Mouse (Mus musculus) forebrain, embryonic 12.5 days (tissue): ENCODE data around the gene Cyp2b23. TPM values are rescaled to one million over a fixed set of nuclear protein-coding genes. Genes with fewer than 3 reads are reported as not detected.
"Not testable (repeated sequence)": the region's sequence is repeated elsewhere in the genome, so short reads cannot be mapped to it uniquely, and the experiment has no call there.

ENCODE experiments used
- ATAC-seq: fragments of 200-750 bp; cut with Nextera tagmentation; 2 replicates; pipeline ENCODE4 v1.8.0; 2017; ENCODE audit warnings: moderate TSS enrichment; ENCODE audit not compliant: low FRiP score
- H3K27ac ChIP-seq: fragments of 300-500 bp; sonication (generic); 2 replicates; pipeline ENCODE4 v1.5.1; 2016; ENCODE audit warnings: mild to moderate bottlenecking
- H3K27me3 ChIP-seq: fragments of 300-500 bp; sonication (generic); 2 replicates; pipeline ENCODE4 v1.6.1; 2016; ENCODE audit warnings: mild to moderate bottlenecking
- H3K36me3 ChIP-seq: fragments of 300-500 bp; sonication (generic); replicated peaks from 2 replicates; pipeline ENCODE4 v1.6.1; 2016; ENCODE audit warnings: mild to moderate bottlenecking
- H3K4me1 ChIP-seq: fragments of 300-500 bp; sonication (generic); 2 replicates; pipeline ENCODE4 v1.6.1; 2016
- H3K4me2 ChIP-seq: fragments of 300-500 bp; sonication (generic); 2 replicates; pipeline ENCODE4 v1.6.1; 2016; ENCODE audit warnings: mild to moderate bottlenecking, moderate library complexity
- H3K4me3 ChIP-seq: fragments of 300-500 bp; sonication (generic); replicated peaks from 2 replicates; pipeline ENCODE4 v1.5.1; 2016; ENCODE audit warnings: mild to moderate bottlenecking
- H3K9ac ChIP-seq: fragments of 300-500 bp; sonication (generic); 2 replicates; pipeline ENCODE4 v1.6.1; 2016; ENCODE audit warnings: mild to moderate bottlenecking
- H3K9me3 ChIP-seq: fragments of 300-500 bp; sonication (generic); 2 replicates; pipeline ENCODE4 v1.6.1; 2016
- WGBS: fragments of 180-500 bp; shearing (Covaris S2); methylation state at CpG from one replicate; pipeline ENCODE4 v1.1.7; 2016; 5-methylcytosine and 5-hydroxymethylcytosine counted together
- polyA plus RNA-seq: library from polyadenylated mRNA; unstranded; fragments of >200 nt; fragmentation: Nextera tagmentation; extraction: Ambion mirVana; gene quantifications from 2 replicates; pipeline ENCODE4 v1.2.1, GENCODE M21; 2016

Gene Cyp2b23
- polyA plus RNA-seq: not detected in 2 replicates

GRCm38 (mm10) chr7:26686337-26686736 is at the start of gene Cyp2b23:
TSS of gene Cyp2b23 (minus strand) at chr7:26686437.
- H3K27ac ChIP-seq: no peak within 1 kb of the TSS
- H3K9ac ChIP-seq: no peak within 1 kb of the TSS
- peaks cover 3% of the 10 kb centered on the region; the same call in 1 of the 2 replicates for H3K9me3 ChIP-seq
- no peak within 1 kb of the TSS for H3K4me3 ChIP-seq
- H3K36me3 ChIP-seq: no peaks in the 10 kb centered on the region
- no peak for ATAC-seq
- WGBS: 76% methylated on average over 4 of the region's 4 CpGs
- H3K4me2 ChIP-seq: no peak within 1 kb of the TSS
- no peaks in the 10 kb centered on the region for H3K4me1 ChIP-seq
- H3K27me3 ChIP-seq: no peaks in the 10 kb centered on the region

GRCm38 (mm10) chr7:26711061-26711460 is 24.8 kb upstream of the Cyp2b23 start:
- Histone ChIP-seq H3K36me3 (no peaks in the 10 kb centered on the region), H3K4me2 (no peak overlapping the region), H3K9ac (no peak overlapping the region), H3K27ac (no peak overlapping the region), H3K27me3 (no peaks in the 10 kb centered on the region), H3K4me3 (no peak overlapping the region), H3K9me3 (0 out of 2 replicates have a peak, but pooled peaks cover 5% of the 10 kb centered on the region), H3K4me1 (no peaks in the 10 kb centered on the region)
- ATAC-seq: no peak
- WGBS: 91% methylated on average over 11 of the region's 11 CpGs

GRCm38 (mm10) chr7:26707061-26707460 is 20.8 kb upstream of the Cyp2b23 start:
- Histone ChIP-seq H3K27me3 (no peaks in the 10 kb centered on the region), H3K9ac (no peak overlapping the region), H3K4me2 (no peak overlapping the region), H3K27ac (no peak overlapping the region), H3K4me3 (no peak overlapping the region), H3K36me3 (no peaks in the 10 kb centered on the region), H3K4me1 (no peaks in the 10 kb centered on the region), H3K9me3 (no peaks in the 10 kb centered on the region)
- 44% methylated on average over 11 of the region's 11 CpGs for WGBS
- ATAC-seq: no peak

GRCm38 (mm10) chr7:26706191-26706590 is 20.0 kb upstream of the Cyp2b23 start:
- WGBS: 34% methylated on average over 6 of the region's 6 CpGs
- not testable (repeated sequence) for H3K4me1 ChIP-seq, H3K9ac ChIP-seq, H3K36me3 ChIP-seq, H3K27ac ChIP-seq, H3K9me3 ChIP-seq, H3K4me2 ChIP-seq, H3K27me3 ChIP-seq, ATAC-seq, H3K4me3 ChIP-seq

- H3K36me3 ChIP-seq: no peaks in the 10 kb centered on the region
- no peak overlapping the region for H3K4me3 ChIP-seq
- H3K27me3 ChIP-seq: no peaks in the 10 kb centered on the region
- H3K4me1 ChIP-seq: no peaks in the 10 kb centered on the region
- no peaks in the 10 kb centered on the region for H3K9me3 ChIP-seq
- no peak overlapping the region for H3K27ac ChIP-seq
- WGBS: 73% methylated on average over 4 of the region's 4 CpGs
- ATAC-seq: no peak
- no peak overlapping the region for H3K9ac ChIP-seq
- H3K4me2 ChIP-seq: no peak overlapping the region
Observed at GRCm38 (mm10) chr7:26700151-26700550, 13.9 kb upstream of the Cyp2b23 start.

- ATAC-seq: no peak
- H3K4me1 ChIP-seq: no peaks in the 10 kb centered on the region
- 81% methylated on average over 2 of the region's 2 CpGs for WGBS
- no peak overlapping the region for H3K27ac ChIP-seq
- no peak overlapping the region for H3K4me3 ChIP-seq
- H3K9me3 ChIP-seq: peaks cover 3% of the 10 kb centered on the region; the same call in 1 of the 2 replicates
- no peak overlapping the region for H3K4me2 ChIP-seq
- H3K9ac ChIP-seq: no peak overlapping the region
- H3K36me3 ChIP-seq: no peaks in the 10 kb centered on the region
- no peaks in the 10 kb centered on the region for H3K27me3 ChIP-seq
Observed at GRCm38 (mm10) chr7:26685713-26686112, 524 bp downstream of the Cyp2b23 start.

- ATAC-seq: not testable (repeated sequence)
Observed at GRCm38 (mm10) chr7:26667466-26667865, 18.8 kb downstream of the Cyp2b23 start.

GRCm38 (mm10) chr7:26666011-26666410 is 20.2 kb downstream of the Cyp2b23 start:
- Histone ChIP-seq H3K4me1 (no peaks in the 10 kb centered on the region), H3K4me3 (no peak overlapping the region), H3K9me3 (0 out of 2 replicates have a peak, but pooled peaks cover 5% of the 10 kb centered on the region), H3K27me3 (no peaks in the 10 kb centered on the region), H3K4me2 (no peak overlapping the region), H3K9ac (no peak overlapping the region), H3K36me3 (no peaks in the 10 kb centered on the region), H3K27ac (no peak overlapping the region)
- no peak for ATAC-seq
- WGBS: 87% methylated on average over 5 of the region's 5 CpGs

More at GRCm38 (mm10) chr7:26667466-26667865, 18.8 kb downstream of the Cyp2b23 start:
- H3K27ac ChIP-seq, H3K4me3 ChIP-seq, H3K27me3 ChIP-seq, H3K36me3 ChIP-seq, H3K9ac ChIP-seq, H3K4me2 ChIP-seq, H3K4me1 ChIP-seq, H3K9me3 ChIP-seq: not testable (repeated sequence)
- 31% methylated on average over 2 of the region's 2 CpGs for WGBS

GRCm38 (mm10) chr7:26618364-26618763 is 67.9 kb downstream of the Cyp2b23 start, which contains the start of gene Vmn1r185:
TSS of gene Vmn1r185 (minus strand) at chr7:26618464.
- not testable (repeated sequence) for ATAC-seq, H3K4me2 ChIP-seq
- WGBS: 92% methylated on average over 1 of the region's 1 CpGs

More at GRCm38 (mm10) chr7:26618364-26618763, 67.9 kb downstream of the Cyp2b23 start, which contains the start of gene Vmn1r185:
- H3K4me1 ChIP-seq, H3K36me3 ChIP-seq, H3K9me3 ChIP-seq, H3K4me3 ChIP-seq, H3K27ac ChIP-seq, H3K27me3 ChIP-seq, H3K9ac ChIP-seq: not testable (repeated sequence)

Other genes starting within 250 kb of the Cyp2b23 start
- not detected in 2 replicates for gene Nlrp9a, start 151.4 kb downstream of the Cyp2b23 start, polyA plus RNA-seq
- not detected in 2 replicates for gene Vmn1r185, start 68.0 kb downstream of the Cyp2b23 start, polyA plus RNA-seq
- gene Cyp2b19, start 70.7 kb upstream of the Cyp2b23 start, polyA plus RNA-seq: 0.06 and 0.09 TPM in 2 replicates
- gene Cyp2g1, start 122.5 kb upstream of the Cyp2b23 start, polyA plus RNA-seq: 0.10 and 0.27 TPM in 2 replicates
- not detected in 2 replicates for gene Cyp2a5, start 148.9 kb upstream of the Cyp2b23 start, polyA plus RNA-seq